Mouse (Mus musculus) c-Kit-positive CD71-negative TER-119-negative erythroid progenitor cells, embryonic 14.5 days (primary cell): ENCODE data around the gene Lrrc7.
A peak's percentile ranks its signal among the peaks of the same experiment; 100 is the strongest.

Experiments used
- DNase-seq: peaks from one replicate; pipeline ENCODE4 v3.0.0-alpha.2; 2013; ENCODE audit warnings: low read depth

Gene Lrrc7

DNA sequence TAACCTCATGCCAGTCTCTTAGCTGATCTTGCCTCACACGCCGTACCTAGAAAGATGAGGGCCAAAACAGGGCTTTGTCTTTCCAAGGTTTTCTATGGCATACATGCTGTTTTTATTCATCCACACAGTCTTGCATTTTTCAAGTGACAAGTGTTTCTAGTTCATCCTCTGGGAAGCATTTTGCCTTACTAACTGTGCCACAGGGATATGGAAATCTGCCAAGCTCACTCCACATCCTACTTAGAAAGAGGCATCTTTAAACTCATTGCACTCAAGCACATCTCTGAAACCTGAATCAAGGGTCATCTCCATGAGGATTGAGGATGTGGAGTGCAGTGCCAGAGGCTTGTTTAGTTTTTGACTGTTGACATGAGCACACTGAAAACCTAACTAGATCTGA lies 199.9 kb downstream of the Lrrc7 start:
- no peak for DNase-seq

DNA sequence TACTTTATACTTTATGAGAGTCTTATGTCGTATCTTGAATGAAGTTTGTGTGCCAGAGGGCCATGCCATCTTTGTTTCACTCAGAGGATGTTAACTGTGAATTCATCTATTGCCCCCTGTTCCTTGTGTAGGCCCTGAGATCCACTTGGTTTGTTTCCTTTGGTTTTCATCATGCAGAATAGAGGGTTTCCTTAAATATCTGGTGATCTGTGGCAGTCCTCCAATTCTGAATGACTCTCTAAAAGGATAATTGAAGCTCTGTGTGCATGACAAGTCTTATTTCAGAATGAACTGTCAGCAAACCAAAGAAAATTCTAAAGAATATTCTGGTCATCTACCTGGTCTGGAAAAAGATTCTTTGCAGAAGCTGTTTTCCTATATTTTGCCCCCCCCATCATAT lies 205.3 kb downstream of the Lrrc7 start:
- no peak for DNase-seq

DNA sequence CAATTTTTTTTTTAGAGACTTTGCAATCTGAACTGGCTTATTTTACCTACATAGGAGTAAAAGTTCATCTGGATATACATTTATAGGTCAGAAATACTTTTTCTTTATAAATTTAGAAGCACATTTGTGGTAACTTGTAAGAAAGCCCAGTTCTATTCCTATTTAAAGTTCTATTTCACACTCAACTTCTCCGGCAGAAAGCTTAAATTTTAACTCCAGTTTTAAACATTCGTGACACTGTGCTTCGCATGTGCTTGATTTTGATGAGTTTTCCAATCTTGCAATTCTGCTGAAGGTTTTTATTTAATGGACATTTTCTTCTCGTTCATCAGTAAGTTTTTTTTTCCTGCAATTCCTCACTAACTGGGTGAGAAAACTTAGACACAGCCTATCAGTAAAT lies 205.8 kb downstream of the Lrrc7 start:
- no peak for DNase-seq

DNA sequence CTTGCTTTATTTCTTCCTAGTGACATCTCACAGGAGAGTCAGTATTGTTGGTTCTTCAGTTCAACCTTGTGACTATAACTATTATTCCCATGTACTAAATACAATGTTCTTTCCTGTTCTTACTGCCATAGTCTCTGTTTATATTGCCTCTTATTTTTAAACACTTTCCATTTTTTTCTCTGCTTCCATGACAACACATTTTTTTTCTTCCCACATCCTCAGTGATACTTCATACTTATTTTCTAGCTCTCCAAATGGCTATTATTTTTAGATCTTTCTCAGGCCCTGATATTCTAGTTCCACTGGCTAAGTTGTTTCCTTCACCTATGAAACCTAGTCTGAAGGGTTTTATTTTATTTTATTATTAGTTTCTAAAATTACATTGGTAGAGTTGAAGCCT lies 221.2 kb downstream of the Lrrc7 start:
- DNase-seq, result no peak

DNA sequence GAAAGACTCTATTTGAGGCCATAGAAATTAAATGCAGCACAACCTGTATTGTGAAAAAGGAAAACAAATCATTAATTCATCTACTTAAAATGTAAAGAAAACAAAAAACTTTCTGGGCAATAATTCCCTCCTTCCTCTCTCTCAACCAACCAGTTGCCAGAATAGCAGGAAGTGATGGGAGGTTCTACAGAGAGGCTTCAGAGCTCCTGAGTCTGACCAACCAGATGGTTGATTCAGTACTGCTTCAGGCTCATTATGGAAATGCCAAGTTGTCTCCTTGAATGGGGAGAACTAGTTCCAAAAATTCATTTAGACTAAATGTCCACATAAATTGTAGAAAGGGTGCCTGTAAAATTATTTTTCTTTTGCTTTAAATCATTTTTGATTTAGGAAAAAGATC lies 231.9 kb downstream of the Lrrc7 start:
- no peak for DNase-seq

DNA sequence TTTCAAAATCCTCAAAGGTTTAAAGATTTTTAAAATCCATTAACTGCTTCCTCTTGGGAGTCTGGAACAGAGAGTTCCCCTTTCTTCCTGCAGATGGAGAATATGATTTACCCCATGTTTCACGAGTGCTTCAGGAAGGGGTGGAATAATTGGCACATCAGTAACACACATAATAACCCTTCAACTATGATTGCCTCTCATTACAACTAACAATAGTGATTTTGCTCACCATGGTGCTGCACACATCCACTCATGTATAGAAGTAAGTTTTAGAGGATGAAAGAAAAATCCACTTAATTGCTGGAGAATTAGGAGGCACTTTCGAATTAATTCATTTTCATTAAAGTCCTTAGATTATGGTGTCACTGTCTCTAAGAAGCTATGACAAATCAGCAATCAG lies 251.6 kb downstream of the Lrrc7 start:
- no peak for DNase-seq

GRCm38 (mm10) chr3:158307415-158307814 lies 254.6 kb downstream of the Lrrc7 start:
- no peak for DNase-seq

DNA sequence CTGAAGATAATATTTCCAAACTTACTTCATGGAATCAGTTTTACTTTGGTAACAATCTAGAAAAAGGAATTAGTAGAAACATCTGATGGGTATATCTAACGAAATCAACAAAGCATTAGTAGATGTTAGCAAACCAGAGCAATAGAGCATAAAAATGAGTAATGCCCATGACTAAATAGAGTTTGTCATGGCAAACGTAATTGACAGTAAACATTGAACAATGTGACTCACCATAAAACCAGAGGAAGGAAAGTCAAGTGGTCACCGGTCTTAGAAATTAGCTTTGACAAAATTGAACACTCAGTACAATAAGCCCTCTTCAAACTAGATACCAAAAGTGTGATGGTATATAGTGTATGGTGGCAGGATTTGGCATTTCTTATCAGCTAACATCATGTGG lies 263.3 kb downstream of the Lrrc7 start:
- DNase-seq, result no peak

DNA sequence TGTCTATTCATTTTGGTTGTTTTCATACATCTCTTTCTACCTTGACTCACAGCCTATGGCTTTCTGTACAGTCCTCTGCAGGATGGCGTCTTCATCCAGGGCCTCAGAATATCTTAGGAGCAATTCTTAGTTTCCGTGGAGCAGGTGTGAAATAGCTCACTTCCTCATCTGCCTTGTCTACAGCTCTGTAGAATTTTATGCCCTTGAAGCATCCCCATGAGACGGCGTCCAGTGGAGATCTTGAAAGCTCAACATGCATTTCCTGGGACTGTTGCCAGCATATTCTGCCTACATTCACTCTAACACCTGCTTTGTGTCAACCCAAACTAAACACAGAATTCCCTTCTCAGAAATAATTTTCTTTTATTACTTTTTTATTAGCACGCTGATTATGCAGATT lies 267.0 kb downstream of the Lrrc7 start:
- no peak for DNase-seq

- DNase-seq, result no peak
Observed at GRCm38 (mm10) chr3:158284431-158284830, 277.6 kb downstream of the Lrrc7 start.

GRCm38 (mm10) chr3:158278631-158279030 lies 283.4 kb downstream of the Lrrc7 start:
- DNase-seq, result no peak

DNA sequence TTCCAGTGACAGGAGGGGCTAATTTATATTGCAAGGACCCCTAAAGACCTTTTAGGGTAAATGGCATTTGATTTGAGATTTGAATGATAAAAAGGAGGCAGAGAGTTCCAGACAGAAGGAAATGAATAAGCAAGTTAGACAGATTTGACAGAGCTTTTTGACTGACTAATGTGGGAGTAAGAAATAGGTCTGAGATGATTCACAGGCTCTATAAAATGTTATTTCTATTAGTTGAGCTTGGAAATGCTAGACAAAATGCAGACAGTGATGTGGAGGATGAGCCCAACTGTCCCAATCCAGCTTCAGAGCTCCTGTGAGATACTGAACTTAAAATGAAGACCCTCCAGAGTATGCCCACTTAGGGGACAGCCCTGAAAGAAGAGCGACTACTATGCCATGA lies 289.3 kb downstream of the Lrrc7 start:
- DNase-seq, result no peak

DNA sequence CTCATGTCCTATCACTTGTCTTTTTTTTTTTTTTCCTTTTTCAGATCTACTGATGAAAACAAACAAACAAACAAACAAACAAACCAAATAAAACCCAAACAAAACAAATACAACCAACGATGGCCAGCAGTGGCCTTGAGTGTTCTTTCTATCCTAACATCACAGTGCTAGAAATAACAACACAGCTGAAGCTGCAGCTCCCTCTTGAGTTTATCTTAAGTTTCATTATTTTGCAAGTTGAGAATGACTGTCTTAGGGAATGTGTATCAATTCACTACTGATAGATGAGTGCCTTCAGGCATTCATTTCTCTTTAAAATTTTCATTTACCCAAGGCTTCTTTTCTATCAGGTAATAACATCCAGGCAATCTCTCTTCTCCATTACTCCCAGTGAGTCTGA lies 291.1 kb downstream of the Lrrc7 start:
- DNase-seq, result no peak

GRCm38 (mm10) chr3:158252576-158252975 lies 309.4 kb downstream of the Lrrc7 start:
- DNase-seq, result no peak

GRCm38 (mm10) chr3:158247672-158248071 lies 314.3 kb downstream of the Lrrc7 start:
- no peak for DNase-seq

- no peak for DNase-seq
Observed at GRCm38 (mm10) chr3:158210657-158211056, 351.4 kb downstream of the Lrrc7 start.

DNA sequence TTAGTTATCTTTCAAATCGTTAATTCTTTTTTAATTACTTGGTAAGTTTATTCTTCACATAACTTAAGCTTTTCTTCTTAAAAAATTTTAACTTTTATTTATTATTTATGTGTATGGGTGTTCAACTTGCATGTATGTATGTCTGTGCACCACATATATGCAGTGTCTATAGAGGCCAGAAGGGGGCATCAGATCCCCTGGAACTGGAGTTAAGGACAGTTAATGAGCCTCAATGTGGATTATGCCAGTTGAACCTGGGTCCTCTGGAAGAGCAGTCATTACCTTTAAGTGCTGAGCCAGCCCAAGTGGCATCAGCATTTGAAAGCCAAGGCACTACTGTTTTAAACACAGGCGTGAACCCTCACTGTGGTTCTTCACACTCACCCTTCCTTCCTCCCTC lies 352.0 kb downstream of the Lrrc7 start:
- DNase-seq, result peak; percentile 10

DNA sequence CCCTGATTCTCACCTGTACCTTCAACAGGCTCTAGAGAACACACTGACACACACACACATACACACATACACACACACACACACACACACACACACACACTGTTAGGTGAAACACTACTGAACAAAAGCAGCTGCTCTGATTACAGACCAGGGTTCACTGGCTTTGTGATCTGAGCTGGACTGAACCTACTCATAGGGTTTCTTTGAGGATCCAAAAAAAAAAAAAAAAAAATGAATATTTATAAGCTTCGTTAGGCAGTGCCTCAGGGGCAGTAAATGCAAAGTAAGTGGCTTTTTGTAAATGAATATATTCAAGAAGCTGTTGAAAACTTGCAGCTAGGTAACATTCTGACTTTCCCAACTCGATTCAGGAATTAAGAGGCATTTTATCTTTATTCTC lies 354.2 kb downstream of the Lrrc7 start:
- no peak for DNase-seq

- DNase-seq, result no peak
Observed at GRCm38 (mm10) chr3:158202776-158203175, 359.2 kb downstream of the Lrrc7 start.

GRCm38 (mm10) chr3:158195426-158195825 lies 366.6 kb downstream of the Lrrc7 start:
- DNase-seq, result no peak

GRCm38 (mm10) chr3:158193229-158193628 lies 368.8 kb downstream of the Lrrc7 start:
- no peak for DNase-seq

GRCm38 (mm10) chr3:158174880-158175735 lies 386.9 kb downstream of the Lrrc7 start:
- DNase-seq, result no peak

GRCm38 (mm10) chr3:158169180-158169579 lies 392.8 kb downstream of the Lrrc7 start:
- DNase-seq, result no peak

DNA sequence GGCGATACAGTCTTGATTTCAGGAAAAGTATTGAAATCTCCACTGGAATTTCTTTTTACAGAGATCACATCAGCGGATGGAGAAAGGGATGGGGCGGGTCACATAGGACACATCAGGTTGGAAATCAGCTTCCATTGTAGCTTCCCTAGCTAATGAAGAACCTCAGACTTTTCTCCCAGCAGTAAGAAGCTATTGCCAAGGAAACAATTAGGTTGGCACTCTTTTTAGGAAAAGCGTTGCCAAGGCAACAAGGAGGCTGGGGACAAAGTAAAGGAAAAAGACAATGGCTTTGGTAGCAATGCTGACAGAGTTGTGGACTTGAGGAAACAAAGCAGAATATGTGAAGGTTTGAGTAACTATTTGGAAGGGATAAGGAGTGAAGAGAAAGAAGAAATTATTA lies 393.6 kb downstream of the Lrrc7 start:
- no peak for DNase-seq
